Mouse (Mus musculus) MEL (cell line): ENCODE measurements around the gene Ttyh2. TPM values are rescaled to one million over a fixed set of nuclear protein-coding genes. Genes with fewer than 3 reads are reported as not detected.

Experiments
- DNase-seq: peaks from one replicate; pipeline ENCODE4 v3.0.0; 2011; ENCODE audit warnings: low read depth, low spot score
- H3K27ac ChIP-seq: 2 replicates; pipeline ENCODE4 v1.5.1; 2012; ENCODE audit warnings: low read depth, mild to moderate bottlenecking, control low read depth, low read length, moderate library complexity; ENCODE audit not compliant: control insufficient read depth
- H3K27me3 ChIP-seq, 2 experiments: fragments of 150-350 bp in 1 of 2; sonication (generic) in 1 of 2; 2 replicates each; pipeline ENCODE4 v1.6.1; 2012; ENCODE audit warnings: low read length in 2 of 2, mild to moderate bottlenecking in 2 of 2, improper control_type of control experiment in 1 of 2, moderate library complexity in 1 of 2; ENCODE audit not compliant: insufficient read depth in 2 of 2, control insufficient read depth in 1 of 2
- H3K36me3 ChIP-seq, 2 experiments: 2 replicates each; pipeline ENCODE4 v1.6.1; 2012 to 2014; ENCODE audit warnings: low read length in 2 of 2, improper control_type of control experiment in 1 of 2, inconsistent platforms in 1 of 2, mild to moderate bottlenecking in 1 of 2; ENCODE audit not compliant: insufficient read depth in 2 of 2, control insufficient read depth in 1 of 2
- H3K4me1 ChIP-seq, 2 experiments: fragments of 150-350 bp in 1 of 2; sonication (generic) in 1 of 2; 2 replicates each; pipeline ENCODE4 v1.6.1; 2012; ENCODE audit warnings: low read length in 2 of 2, improper control_type of control experiment in 1 of 2, mild to moderate bottlenecking in 1 of 2; ENCODE audit not compliant: insufficient read depth in 2 of 2, control insufficient read depth in 1 of 2
- H3K4me3 ChIP-seq, 2 experiments: fragments of 150-350 bp in 1 of 2; sonication (generic) in 1 of 2; 2 replicates each; pipeline ENCODE4 v1.5.1; 2012; ENCODE audit warnings: low read depth in 2 of 2, low read length in 2 of 2, mild to moderate bottlenecking in 2 of 2, moderate library complexity in 2 of 2, control low read depth in 1 of 2, improper control_type of control experiment in 1 of 2; ENCODE audit not compliant: control insufficient read depth in 1 of 2, insufficient read depth in 1 of 2
- H3K79me2 ChIP-seq: 2 replicates; pipeline ENCODE4 v1.6.1; 2012; ENCODE audit warnings: mild to moderate bottlenecking, low read length, moderate library complexity; ENCODE audit not compliant: control insufficient read depth, poor library complexity, insufficient read depth
- H3K9ac ChIP-seq: 2 replicates; pipeline ENCODE4 v1.6.1; 2012; ENCODE audit warnings: low read depth, mild to moderate bottlenecking, control low read depth, low read length, moderate library complexity; ENCODE audit not compliant: control insufficient read depth, poor library complexity, severe bottlenecking
- H3K9me3 ChIP-seq: fragments of 150-350 bp; sonication (generic); replicated peaks from 2 replicates; pipeline ENCODE4 v1.6.1; 2012; ENCODE audit warnings: mild to moderate bottlenecking, low read length, improper control_type of control experiment, moderate library complexity; ENCODE audit not compliant: insufficient read depth
- CHD2 ChIP-seq: IDR thresholded peaks from 2 replicates; pipeline ENCODE4 v1.6.1; 2011; ENCODE audit warnings: low read length, improper control_type of control experiment
- CTCF ChIP-seq, 3 experiments: IDR thresholded peaks in 2 of 3; conservative IDR thresholded peaks in 1 of 3; 2 replicates each; pipeline ENCODE4 v1.5.1; 2011 to 2012; ENCODE audit warnings: low read length in 3 of 3, low read depth in 2 of 3, mild to moderate bottlenecking in 2 of 3, improper control_type of control experiment in 1 of 3, inconsistent platforms in 1 of 3, mixed read lengths in 1 of 3, moderate library complexity in 1 of 3; ENCODE audit not compliant: control insufficient read depth in 1 of 3, insufficient read depth in 1 of 3, poor library complexity in 1 of 3, severe bottlenecking in 1 of 3
- ELF1 ChIP-seq: IDR thresholded peaks from 2 replicates; pipeline ENCODE4 v1.6.1; 2014; ENCODE audit warnings: low read depth, mild to moderate bottlenecking, inconsistent platforms, low read length, improper control_type of control experiment, moderate library complexity
- EP300 ChIP-seq, 2 experiments: IDR thresholded peaks; 2 replicates each; pipeline ENCODE4 v1.6.1; 2011; ENCODE audit warnings: improper control_type of control experiment in 2 of 2, low read length in 2 of 2, low read depth in 1 of 2, mild to moderate bottlenecking in 1 of 2
- GABPA ChIP-seq: IDR thresholded peaks from 2 replicates; pipeline ENCODE4 v1.6.1; 2012; ENCODE audit warnings: low read depth, mild to moderate bottlenecking, inconsistent platforms, low read length, improper control_type of control experiment, moderate library complexity
- JUND ChIP-seq: IDR thresholded peaks from 2 replicates; pipeline ENCODE4 v1.6.1; 2011; ENCODE audit warnings: low read depth, mild to moderate bottlenecking, improper control_type of control experiment, low read length
- KAT2A ChIP-seq: conservative IDR thresholded peaks from 2 replicates; pipeline ENCODE4 v1.6.1; 2012; ENCODE audit warnings: low read depth, low read length, improper control_type of control experiment, inconsistent platforms
- MAFK ChIP-seq: IDR thresholded peaks from 2 replicates; pipeline ENCODE4 v1.6.1; 2011; ENCODE audit warnings: low read depth, mild to moderate bottlenecking, low read length, improper control_type of control experiment, borderline replicate concordance
- MAX ChIP-seq: IDR thresholded peaks from 2 replicates; pipeline ENCODE4 v1.6.1; 2011; ENCODE audit warnings: low read length, improper control_type of control experiment
- MXI1 ChIP-seq: IDR thresholded peaks from 2 replicates; pipeline ENCODE4 v1.6.1; 2011; ENCODE audit warnings: mild to moderate bottlenecking, low read depth, low read length, improper control_type of control experiment
- MYB ChIP-seq: IDR thresholded peaks from 2 replicates; pipeline ENCODE4 v1.6.1; 2011; ENCODE audit warnings: mild to moderate bottlenecking, low read depth, low read length, improper control_type of control experiment
- NELFE ChIP-seq: IDR thresholded peaks from 2 replicates; pipeline ENCODE4 v1.6.1; 2011; ENCODE audit warnings: low read depth, low read length, improper control_type of control experiment
- NRF1 ChIP-seq: IDR thresholded peaks from 2 replicates; pipeline ENCODE4 v1.6.1; 2014; ENCODE audit warnings: low read depth, mild to moderate bottlenecking, inconsistent platforms, low read length, improper control_type of control experiment, moderate library complexity; ENCODE audit not compliant: poor library complexity, insufficient read depth, severe bottlenecking
- POLR2A ChIP-seq, 2 experiments: IDR thresholded peaks; 2 replicates each; pipeline ENCODE4 v1.6.1; 2011 to 2012; ENCODE audit warnings: low read length in 2 of 2, mild to moderate bottlenecking in 2 of 2, control low read depth in 1 of 2, improper control_type of control experiment in 1 of 2, low read depth in 1 of 2, moderate library complexity in 1 of 2; ENCODE audit not compliant: control insufficient read depth in 1 of 2, insufficient read depth in 1 of 2, poor library complexity in 1 of 2
- RAD21 ChIP-seq: IDR thresholded peaks from 2 replicates; pipeline ENCODE4 v1.6.1; 2011; ENCODE audit warnings: mild to moderate bottlenecking, low read depth, low read length, improper control_type of control experiment
- SMC3 ChIP-seq: IDR thresholded peaks from 2 replicates; pipeline ENCODE4 v1.6.1; 2011; ENCODE audit warnings: low read depth, low read length, improper control_type of control experiment
- TBP ChIP-seq: IDR thresholded peaks from 2 replicates; pipeline ENCODE4 v1.8.0; 2011; ENCODE audit warnings: low read depth, low read length, improper control_type of control experiment
- TCF12 ChIP-seq: IDR thresholded peaks from 2 replicates; pipeline ENCODE4 v1.6.1; 2014; ENCODE audit warnings: low read depth, mild to moderate bottlenecking, inconsistent platforms, low read length, improper control_type of control experiment, moderate library complexity
- USF2 ChIP-seq, 2 experiments: IDR thresholded peaks; 2 replicates each; pipeline ENCODE4 v1.6.1; 2011 to 2012; ENCODE audit warnings: improper control_type of control experiment in 2 of 2, low read length in 2 of 2, borderline replicate concordance in 1 of 2, inconsistent platforms in 1 of 2, low read depth in 1 of 2, mild to moderate bottlenecking in 1 of 2; ENCODE audit not compliant: insufficient read depth in 1 of 2
- ZC3H11A ChIP-seq: IDR thresholded peaks from 2 replicates; pipeline ENCODE4 v1.6.1; 2012; ENCODE audit warnings: low read depth, mild to moderate bottlenecking, inconsistent platforms, low read length, improper control_type of control experiment
- ZKSCAN1 ChIP-seq: IDR thresholded peaks from 2 replicates; pipeline ENCODE4 v1.6.1; 2012; ENCODE audit warnings: low read depth, mild to moderate bottlenecking, inconsistent platforms, low read length, improper control_type of control experiment, moderate library complexity
- ZMIZ1 ChIP-seq: IDR thresholded peaks from 2 replicates; pipeline ENCODE4 v1.6.1; 2012; ENCODE audit warnings: low read depth, mild to moderate bottlenecking, inconsistent platforms, low read length, improper control_type of control experiment, moderate library complexity
- ZNF384 ChIP-seq: IDR thresholded peaks from 2 replicates; pipeline ENCODE4 v1.6.1; 2012; ENCODE audit warnings: low read depth, mild to moderate bottlenecking, inconsistent platforms, low read length, improper control_type of control experiment
- polyA plus RNA-seq, 2 experiments: library from polyadenylated mRNA; stranded (reverse) in 1 of 2; unstranded in 1 of 2; fragments of >175 nt in 1 of 2; fragments of >200 nt in 1 of 2; gene quantifications; 2 replicates each; pipeline versions ENCODE4 v1.2.1 to v1.2.4; 2012; ENCODE audit warnings: low replicate concordance in 2 of 2, low read depth in 1 of 2; ENCODE audit not compliant: insufficient read length in 2 of 2, insufficient read depth in 1 of 2, missing spikeins in 1 of 2
- total RNA-seq: library from RNA; depleted of rRNA; stranded (reverse); fragments of 300-350 nt; gene quantifications from 2 replicates; pipeline ENCODE4 v1.2.3, GENCODE M21; 2012

The Ttyh2 gene
- total and polyA plus RNA-seq, 3 experiments, result 7.2 to 9.7 TPM; not detected in 1

- DNase-seq, result peak; percentile 49
- Histone ChIP-seq H3K9ac (no peak overlapping the region), H3K4me1 (no peaks in the 10 kb centered on the region)
Measured at GRCm38 (mm10) chr11:114657737-114658136, 17.5 kb upstream of the Ttyh2 start.

GRCm38 (mm10) chr11:114662161-114662560 is 13.1 kb upstream of the Ttyh2 start:
- no peak overlapping the region for H3K27ac ChIP-seq
- TF ChIP-seq MXI1 (no peak), ELF1 (no peak), EP300 (IDR thresholded peaks at IDR 0.05; ENCODE audit: low read depth in 1 of 2, low read length in 2 of 2) (no peak), MAFK (no peak), CHD2 (no peak), CTCF (IDR thresholded peaks at IDR 0.05 in 2 of 3, conservative IDR thresholded peaks at IDR 0.05 in 1 of 3; ENCODE audit: control insufficient read depth in 1 of 3, insufficient read depth in 1 of 3, low read depth in 2 of 3, low read length in 3 of 3, poor library complexity in 1 of 3, severe bottlenecking in 1 of 3) (no peak), ZMIZ1 (no peak)
- H3K4me3 ChIP-seq, result no peak overlapping the region
- no peak for DNase-seq
- H3K79me2 ChIP-seq, result no peaks in the 10 kb centered on the region; the same call in 1 of the 2 replicates
- H3K9me3 ChIP-seq, result no peaks in the 10 kb centered on the region
- peaks cover 8 to 10% of the 10 kb centered on the region in 2 experiments; a peak in 3 of 4 replicates for H3K4me1 ChIP-seq
- H3K36me3 ChIP-seq, result peaks cover 0 to 3% of the 10 kb centered on the region in 2 experiments; a peak in 2 of 4 replicates
- no peaks in the 10 kb centered on the region for H3K27me3 ChIP-seq
- no peak overlapping the region for H3K9ac ChIP-seq

More at GRCm38 (mm10) chr11:114657737-114658136, 17.5 kb upstream of the Ttyh2 start:
- H3K27me3 ChIP-seq, result no peaks in the 10 kb centered on the region
- no peaks in the 10 kb centered on the region for H3K36me3 ChIP-seq
- no peak overlapping the region for H3K27ac ChIP-seq
- TF ChIP-seq JUND (no peak), ELF1 (no peak), NRF1 (no peak), ZKSCAN1 (no peak), TCF12 (no peak), SMC3 (peak; percentile 50), ZC3H11A (no peak), POLR2A (IDR thresholded peaks at IDR 0.05; ENCODE audit: control insufficient read depth in 1 of 2, insufficient read depth in 1 of 2, low read depth in 1 of 2, low read length in 2 of 2, poor library complexity in 1 of 2) (no peak), ZMIZ1 (no peak), RAD21 (peak; percentile 20), NELFE (no peak), GABPA (no peak), ZNF384 (no peak), MYB (no peak), MAX (no peak), USF2 (IDR thresholded peaks at IDR 0.05; ENCODE audit: borderline replicate concordance in 1 of 2, insufficient read depth in 1 of 2, low read depth in 1 of 2, low read length in 2 of 2) (no peak), TBP (no peak), KAT2A (no peak), CTCF (IDR thresholded peaks at IDR 0.05 in 2 of 3, conservative IDR thresholded peaks at IDR 0.05 in 1 of 3; ENCODE audit: control insufficient read depth in 1 of 3, insufficient read depth in 1 of 3, low read depth in 2 of 3, low read length in 3 of 3, poor library complexity in 1 of 3, severe bottlenecking in 1 of 3) (peak; percentile 56 to 94 (median 73))
- H3K4me3 ChIP-seq, result no peak overlapping the region
- H3K79me2 ChIP-seq, result no peaks in the 10 kb centered on the region
- no peaks in the 10 kb centered on the region for H3K9me3 ChIP-seq
